Mouse (Mus musculus): ENCODE results near the gene Abcb1b.

DNA sequence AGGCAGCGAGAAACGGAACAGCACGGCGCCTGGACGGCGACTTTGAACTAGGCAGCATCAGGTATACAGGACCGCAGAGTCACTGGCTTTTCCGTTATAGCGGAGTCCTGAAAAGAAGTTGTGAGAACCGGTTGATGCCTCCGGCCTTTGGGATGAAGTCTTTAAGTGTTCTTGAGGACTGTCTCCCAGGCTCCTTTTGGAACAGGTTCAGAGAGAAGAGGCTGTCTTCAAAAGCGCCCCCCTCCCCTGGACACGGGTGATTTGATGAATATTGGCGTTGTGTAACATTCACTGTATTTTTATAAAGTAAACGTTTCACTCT is 96.1 kb downstream of the Abcb1b start:
- no peak for TF ChIP-seq POLR2A (IDR thresholded peaks at IDR 0.05; ENCODE audit: extremely low read depth, insufficient read depth, low read length)
- no peak for TF ChIP-seq CTCF (IDR thresholded peaks at IDR 0.05; ENCODE audit: extremely low read depth, insufficient read depth, low read length)
